Mouse (Mus musculus): Measurements from ENCODE around the gene Slc6a11. TPM values are rescaled to one million over a fixed set of nuclear protein-coding genes. Genes with fewer than 3 reads are reported as not detected.
A peak's percentile ranks its signal among the peaks of the same experiment; 100 is the strongest.

Gene Slc6a11
- polyA plus RNA-seq, 1 experiment from 2014 or later, result 0.47 TPM

GRCm38 (mm10) chr6:114250311-114250710 lies 119.3 kb downstream of the Slc6a11 start:
- WGBS, result 10% methylated on average over 5 of the region's 5 CpGs
- Histone ChIP-seq H3K27ac (no peak overlapping the region), H3K36me3 (no peaks in the 10 kb centered on the region), H3K27me3 (ENCODE audit: insufficient read depth, poor library complexity, severe bottlenecking) (peaks cover 17% of the 10 kb centered on the region), H3K4me1 (replicated peaks) (0 out of 2 replicates have a peak, but pooled peaks cover 3% of the 10 kb centered on the region), H3K9me3 (no peaks in the 10 kb centered on the region), H3K4me3 (no peak overlapping the region)
- DNase-seq (ENCODE audit: low spot score), result peak; percentile 80

GRCm38 (mm10) chr6:114254927-114255326 lies 123.9 kb downstream of the Slc6a11 start:
- peaks cover 8% of the 10 kb centered on the region; the same call in 1 of the 2 replicates for H3K27me3 ChIP-seq (ENCODE audit: insufficient read depth, poor library complexity, severe bottlenecking)
- no peak overlapping the region for H3K27ac ChIP-seq
- no peak overlapping the region for H3K4me3 ChIP-seq
- no peak for DNase-seq (ENCODE audit: low spot score)
- no peaks in the 10 kb centered on the region for H3K36me3 ChIP-seq
- H3K9me3 ChIP-seq, result no peaks in the 10 kb centered on the region
- 82% methylated on average over 14 of the region's 14 CpGs for WGBS
- H3K4me1 ChIP-seq (replicated peaks), result peaks cover 18% of the 10 kb centered on the region

GRCm38 (mm10) chr6:114257762-114258361 lies 126.8 kb downstream of the Slc6a11 start:
- no peak for DNase-seq (ENCODE audit: low spot score)
- Histone ChIP-seq H3K4me1 (replicated peaks) (peaks cover 22% of the 10 kb centered on the region), H3K36me3 (no peaks in the 10 kb centered on the region), H3K4me3 (no peak overlapping the region), H3K9me3 (no peaks in the 10 kb centered on the region), H3K27me3 (ENCODE audit: insufficient read depth, poor library complexity, severe bottlenecking) (no peaks in the 10 kb centered on the region; the same call in none of the 2 replicates), H3K27ac (no peak overlapping the region)
- 89% methylated on average over 1 of the region's 1 CpGs for whole genome bisulfite sequencing

- H3K9me3 ChIP-seq, result no peaks in the 10 kb centered on the region
- H3K4me3 ChIP-seq, result no peak overlapping the region
- no peaks in the 10 kb centered on the region for H3K36me3 ChIP-seq
- WGBS, result 51% methylated on average over 3 of the region's 3 CpGs
- H3K27me3 ChIP-seq (ENCODE audit: insufficient read depth, poor library complexity, severe bottlenecking), result no peaks in the 10 kb centered on the region; the same call in none of the 2 replicates
- peaks cover 22% of the 10 kb centered on the region for H3K4me1 ChIP-seq (replicated peaks)
- H3K27ac ChIP-seq, result no peak overlapping the region
- DNase-seq (ENCODE audit: low spot score), result no peak
Observed at GRCm38 (mm10) chr6:114258661-114259193, 127.7 kb downstream of the Slc6a11 start.

DNA sequence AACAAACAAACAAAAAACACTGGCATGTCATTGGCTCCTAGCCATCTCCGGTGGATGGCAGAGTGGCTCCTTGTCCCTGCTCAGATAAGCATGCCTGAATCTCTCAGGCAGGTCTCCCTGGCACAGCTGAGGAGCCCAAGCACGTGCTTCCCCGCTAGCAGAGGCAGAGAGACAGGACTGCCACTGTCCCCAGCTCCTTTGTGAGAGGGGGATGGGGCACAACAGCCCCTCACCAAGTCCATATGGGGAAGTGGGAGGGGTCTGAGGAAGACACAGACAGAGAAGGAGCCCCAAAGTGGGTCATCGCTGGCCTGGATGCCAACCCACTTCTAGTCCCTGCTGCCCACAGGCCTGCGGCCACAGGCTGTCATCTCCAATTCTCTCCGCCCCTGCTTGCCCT lies 130.6 kb downstream of the Slc6a11 start:
- peaks cover 37% of the 10 kb centered on the region for H3K4me1 ChIP-seq (replicated peaks)
- peak overlapping the region; percentile 54; the same call in 1 of the 2 replicates for H3K27ac ChIP-seq
- no peaks in the 10 kb centered on the region for H3K36me3 ChIP-seq
- DNase-seq (ENCODE audit: low spot score), result no peak
- no peak overlapping the region for H3K4me3 ChIP-seq
- no peaks in the 10 kb centered on the region for H3K9me3 ChIP-seq
- WGBS, result 63% methylated on average over 6 of the region's 6 CpGs
- no peaks in the 10 kb centered on the region; the same call in none of the 2 replicates for H3K27me3 ChIP-seq (ENCODE audit: insufficient read depth, poor library complexity, severe bottlenecking)

- no peak for DNase-seq (ENCODE audit: low spot score)
- Histone ChIP-seq H3K27me3 (ENCODE audit: insufficient read depth, poor library complexity, severe bottlenecking) (peaks cover 6% of the 10 kb centered on the region), H3K4me3 (no peak overlapping the region), H3K36me3 (no peaks in the 10 kb centered on the region), H3K4me1 (replicated peaks) (peaks cover 41% of the 10 kb centered on the region), H3K9me3 (no peaks in the 10 kb centered on the region), H3K27ac (no peak overlapping the region)
- WGBS, result 66% methylated on average over 3 of the region's 3 CpGs
Observed at GRCm38 (mm10) chr6:114264010-114264409, 133.0 kb downstream of the Slc6a11 start.

DNA sequence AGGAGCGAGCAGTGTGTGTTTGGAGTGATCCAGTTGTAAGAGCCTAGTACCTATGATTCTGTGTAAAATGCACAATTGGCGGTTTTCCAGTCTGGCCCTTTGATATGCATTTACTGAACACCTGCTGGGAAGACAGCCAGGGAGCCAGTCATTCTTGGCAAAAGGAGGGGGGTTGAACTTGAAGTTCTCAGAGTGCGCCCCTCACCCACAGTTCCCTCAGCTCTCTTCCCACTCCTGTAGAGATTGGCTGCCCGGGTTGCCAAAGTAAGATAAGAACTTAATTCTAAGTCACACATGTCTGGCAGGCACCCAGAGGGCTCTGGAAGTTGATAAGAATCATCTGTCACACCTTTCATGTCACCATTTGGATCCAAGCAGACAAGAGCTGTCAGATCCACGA lies 133.4 kb downstream of the Slc6a11 start:
- WGBS, result 67% methylated on average over 5 of the region's 5 CpGs

GRCm38 (mm10) chr6:114266273-114266672 lies 135.2 kb downstream of the Slc6a11 start:
- no peak overlapping the region for H3K4me3 ChIP-seq
- peaks cover 44% of the 10 kb centered on the region for H3K4me1 ChIP-seq (replicated peaks)
- peaks cover 6% of the 10 kb centered on the region; the same call in 1 of the 2 replicates for H3K27me3 ChIP-seq (ENCODE audit: insufficient read depth, poor library complexity, severe bottlenecking)
- no peak for DNase-seq (ENCODE audit: low spot score)
- no peak overlapping the region; the same call in 1 of the 2 replicates for H3K27ac ChIP-seq
- no peaks in the 10 kb centered on the region for H3K9me3 ChIP-seq
- no peaks in the 10 kb centered on the region for H3K36me3 ChIP-seq

More for the DNA sequence above, 133.4 kb downstream of the Slc6a11 start:
- peaks cover 6% of the 10 kb centered on the region for H3K27me3 ChIP-seq (ENCODE audit: insufficient read depth, poor library complexity, severe bottlenecking)
- H3K4me3 ChIP-seq, result no peak overlapping the region
- no peak for DNase-seq (ENCODE audit: low spot score)
- H3K27ac ChIP-seq, result no peak overlapping the region
- no peaks in the 10 kb centered on the region for H3K36me3 ChIP-seq
- no peaks in the 10 kb centered on the region for H3K9me3 ChIP-seq
- peaks cover 44% of the 10 kb centered on the region for H3K4me1 ChIP-seq (replicated peaks)

GRCm38 (mm10) chr6:114267979-114268378 lies 136.9 kb downstream of the Slc6a11 start:
- H3K4me3 ChIP-seq, result no peak overlapping the region
- no peaks in the 10 kb centered on the region for H3K9me3 ChIP-seq
- peaks cover 41% of the 10 kb centered on the region for H3K4me1 ChIP-seq (replicated peaks)
- H3K36me3 ChIP-seq, result no peaks in the 10 kb centered on the region
- no peak for DNase-seq (ENCODE audit: low spot score)
- H3K27ac ChIP-seq, result 0 out of 2 replicates have a peak overlapping the region, but pooled peaks have one; percentile 12
- WGBS, result 33% methylated on average over 4 of the region's 4 CpGs
- H3K27me3 ChIP-seq (ENCODE audit: insufficient read depth, poor library complexity, severe bottlenecking), result peaks cover 10% of the 10 kb centered on the region; the same call in 1 of the 2 replicates

DNA sequence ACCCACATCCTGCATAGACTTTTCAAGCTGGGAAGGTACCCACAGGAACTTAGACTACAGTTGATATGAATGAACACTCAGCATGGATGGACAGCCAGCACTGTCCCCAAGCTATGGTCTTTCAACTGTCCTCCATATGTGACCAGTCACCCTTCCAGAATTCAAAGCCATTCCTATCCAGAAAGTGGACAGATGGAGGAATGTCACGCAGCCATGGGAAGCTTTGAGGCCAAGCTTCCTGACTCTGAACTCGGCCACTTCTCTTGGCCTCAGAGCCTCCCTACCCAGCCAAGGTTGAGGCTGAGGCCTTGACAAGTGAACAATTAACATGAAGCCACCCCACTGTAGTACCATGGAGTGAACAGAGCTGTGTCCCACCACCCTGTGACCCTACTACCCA lies 138.5 kb downstream of the Slc6a11 start:
- H3K4me3 ChIP-seq, result no peak overlapping the region
- no peaks in the 10 kb centered on the region for H3K36me3 ChIP-seq
- no peak overlapping the region for H3K27ac ChIP-seq
- no peak for DNase-seq (ENCODE audit: low spot score)
- H3K27me3 ChIP-seq (ENCODE audit: insufficient read depth, poor library complexity, severe bottlenecking), result peaks cover 24% of the 10 kb centered on the region
- H3K4me1 ChIP-seq (replicated peaks), result peaks cover 43% of the 10 kb centered on the region
- no peaks in the 10 kb centered on the region for H3K9me3 ChIP-seq
- 87% methylated on average over 2 of the region's 2 CpGs for WGBS

GRCm38 (mm10) chr6:114270799-114271198 lies 139.8 kb downstream of the Slc6a11 start:
- Histone ChIP-seq H3K4me1 (replicated peaks) (peaks cover 47% of the 10 kb centered on the region), H3K9me3 (no peaks in the 10 kb centered on the region), H3K27ac (no peak overlapping the region), H3K36me3 (no peaks in the 10 kb centered on the region), H3K27me3 (ENCODE audit: insufficient read depth, poor library complexity, severe bottlenecking) (peaks cover 31% of the 10 kb centered on the region), H3K4me3 (no peak overlapping the region)
- WGBS, result 70% methylated on average over 5 of the region's 5 CpGs
- no peak for DNase-seq (ENCODE audit: low spot score)

DNA sequence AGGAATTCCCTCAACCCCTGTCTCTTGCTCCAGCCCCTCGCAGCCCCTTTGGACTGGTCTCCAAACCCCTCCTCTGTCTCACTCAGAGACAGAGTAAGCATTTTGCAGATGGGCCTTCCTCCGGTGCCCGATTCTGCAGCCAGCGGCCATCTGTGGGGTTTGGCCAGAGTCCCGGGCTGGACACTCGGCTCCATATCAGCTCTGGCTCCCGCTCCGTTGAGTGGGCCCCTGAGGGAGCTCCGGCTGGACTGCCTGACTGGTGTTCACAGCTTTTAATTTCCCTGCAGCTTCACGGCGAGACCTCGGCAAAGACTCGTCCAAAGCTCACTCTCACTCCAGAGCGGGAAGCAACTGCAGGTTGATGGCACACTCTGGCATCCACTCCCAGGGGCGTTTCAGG lies 141.2 kb downstream of the Slc6a11 start:
- no peaks in the 10 kb centered on the region for H3K36me3 ChIP-seq
- peaks cover 37% of the 10 kb centered on the region for H3K27me3 ChIP-seq (ENCODE audit: insufficient read depth, poor library complexity, severe bottlenecking)
- DNase-seq (ENCODE audit: low spot score), result no peak
- H3K4me1 ChIP-seq (replicated peaks), result peaks cover 38% of the 10 kb centered on the region
- 81% methylated on average over 15 of the region's 15 CpGs for WGBS
- H3K27ac ChIP-seq, result no peak overlapping the region
- H3K4me3 ChIP-seq, result no peak overlapping the region
- H3K9me3 ChIP-seq, result no peaks in the 10 kb centered on the region

- Histone ChIP-seq H3K27me3 (ENCODE audit: insufficient read depth, poor library complexity, severe bottlenecking) (peaks cover 42% of the 10 kb centered on the region), H3K36me3 (no peaks in the 10 kb centered on the region), H3K9me3 (no peaks in the 10 kb centered on the region), H3K27ac (no peak overlapping the region), H3K4me3 (no peak overlapping the region), H3K4me1 (replicated peaks) (0 out of 2 replicates have a peak, but pooled peaks cover 20% of the 10 kb centered on the region)
- no peak for DNase-seq (ENCODE audit: low spot score)
- WGBS, result 63% methylated on average over 14 of the region's 14 CpGs
Observed at GRCm38 (mm10) chr6:114273997-114274728, 143.1 kb downstream of the Slc6a11 start.

All from hindbrain, embryonic 10.5 days (tissue).